26 mouse cellular contexts compared by ENCODE assay signal in the genomic region with DNA sequence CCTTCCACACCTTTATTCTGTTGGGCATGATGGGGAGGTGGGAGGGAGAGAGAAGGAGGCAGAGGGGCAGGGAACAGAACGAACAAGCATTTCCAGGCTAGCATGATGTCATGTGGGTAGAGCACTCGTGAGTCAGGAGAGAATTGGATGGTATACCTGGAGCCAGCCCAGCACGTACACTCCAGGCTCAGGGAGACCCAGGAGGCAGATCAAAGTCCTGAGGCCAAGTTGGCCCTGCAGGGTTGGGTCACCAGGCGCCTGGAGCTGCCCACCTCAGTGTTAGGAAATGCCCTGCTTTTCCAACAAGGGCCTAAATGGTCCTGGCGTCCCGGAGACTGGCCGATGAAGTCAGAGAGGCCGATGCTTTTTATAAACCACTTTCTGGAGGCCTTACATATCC. TPM values are rescaled to one million over a fixed set of nuclear protein-coding genes. Genes with fewer than 3 reads are reported as not detected.
A peak's percentile ranks its signal among the peaks of the same experiment; 100 is the strongest.
DNase-seq lines count a peak whose midpoint lies in the region; ATAC-seq and TF ChIP-seq lines count a peak whose summit lies in the region.
"Had no signal": no experiment of that assay in that cellular context is flagged by ENCODE, and none has a peak within 500 bp of the region (broad histone marks: within the 10 kb centered on the region; RNA-seq: fewer than 3 reads in every experiment).

No protein-coding gene starts in this region.

- H3K9me3 ChIP-seq in intestine, embryonic 15.5 days: no peaks in the 10 kb centered on the region
- H3K9me3 ChIP-seq in intestine, embryonic 16.5 days (ENCODE audit: control insufficient read depth, low read length): no peaks in the 10 kb centered on the region
- no peaks in the 10 kb centered on the region for H3K9me3 ChIP-seq in kidney, embryonic 15.5 days (replicated peaks)
- no peaks in the 10 kb centered on the region for H3K9me3 ChIP-seq in forebrain, postnatal 0 days (ENCODE audit: low read length)
- H3K9me3 ChIP-seq: forebrain, embryonic 13.5 days had no signal

- WGBS in intestine, embryonic 15.5 days: 71% methylated on average over 8 of the region's 8 CpGs
- WGBS in intestine, embryonic 16.5 days: 69% methylated on average over 8 of the region's 8 CpGs
- WGBS in kidney, embryonic 15.5 days: 83% methylated on average over 8 of the region's 8 CpGs
- 84% methylated on average over 8 of the region's 8 CpGs for WGBS in forebrain, postnatal 0 days

- no peaks in the 10 kb centered on the region for H3K36me3 ChIP-seq in intestine, embryonic 15.5 days
- no peaks in the 10 kb centered on the region for H3K36me3 ChIP-seq in intestine, embryonic 16.5 days (ENCODE audit: control insufficient read depth, insufficient read depth, low read length)
- H3K36me3 ChIP-seq in kidney, embryonic 15.5 days: peaks cover 13% of the 10 kb centered on the region
- no peaks in the 10 kb centered on the region for H3K36me3 ChIP-seq in forebrain, postnatal 0 days (ENCODE audit: insufficient read depth)

- H3K4me1 ChIP-seq in intestine, embryonic 15.5 days (replicated peaks): peaks cover 38% of the 10 kb centered on the region; the same call in 1 of the 2 replicates
- peaks cover 30% of the 10 kb centered on the region for H3K4me1 ChIP-seq in intestine, embryonic 16.5 days (ENCODE audit: control insufficient read depth, insufficient read depth, low read length)
- H3K4me1 ChIP-seq in kidney, embryonic 15.5 days: peaks cover 64% of the 10 kb centered on the region
- no peaks in the 10 kb centered on the region for H3K4me1 ChIP-seq in forebrain, postnatal 0 days (ENCODE audit: insufficient read depth)
- H3K4me1 ChIP-seq: forebrain, embryonic 13.5 days had no signal

- no peak overlapping the region for H3K4me3 ChIP-seq in intestine, embryonic 15.5 days (replicated peaks)
- H3K4me3 ChIP-seq in intestine, embryonic 16.5 days (ENCODE audit: low read length): no peak overlapping the region
- no peak overlapping the region for H3K4me3 ChIP-seq in kidney, embryonic 15.5 days (replicated peaks)
- H3K4me3 ChIP-seq in forebrain, postnatal 0 days (ENCODE audit: low read depth, low read length): no peak overlapping the region
- H3K4me3 ChIP-seq: embryonic facial prominence, embryonic 13.5 days; forebrain, embryonic 13.5 days; gastrocnemius, adult 2 months; hindbrain, embryonic 10.5 days had no signal

- H3K9ac ChIP-seq in intestine, embryonic 15.5 days: no peak overlapping the region
- H3K9ac ChIP-seq in intestine, embryonic 16.5 days (ENCODE audit: low read depth, low read length): peak overlapping the region; percentile 35; the same call in 1 of the 2 replicates
- H3K9ac ChIP-seq in kidney, embryonic 15.5 days: no peak overlapping the region
- H3K9ac ChIP-seq in forebrain, postnatal 0 days: no peak overlapping the region
- H3K9ac ChIP-seq: embryonic facial prominence, embryonic 13.5 days; forebrain, embryonic 13.5 days; liver, embryonic 14.5 days; lung, embryonic 14.5 days had no signal

- peak; percentile 37 for ATAC-seq in intestine, embryonic 15.5 days
- ATAC-seq in intestine, embryonic 16.5 days: peak; percentile 47
- no peak for ATAC-seq in kidney, embryonic 15.5 days (replicated peaks; ENCODE audit: low FRiP score)
- no peak for ATAC-seq in forebrain, postnatal 0 days
- ATAC-seq: activated CD4-positive, CD25-positive, alpha-beta regulatory T cell, adult 4 months; forebrain, embryonic 13.5 days; hindbrain, postnatal 0 days had no signal

- TF ChIP-seq CTCF in forebrain, postnatal 0 days (IDR thresholded peaks at IDR 0.05; ENCODE audit: low read depth): no peak

- peak overlapping the region; percentile 64; the same call in 1 of the 2 replicates for H3K27ac ChIP-seq in intestine, embryonic 15.5 days
- peak overlapping the region; percentile 84 for H3K27ac ChIP-seq in intestine, embryonic 16.5 days (ENCODE audit: low read length)
- H3K27ac ChIP-seq in kidney, embryonic 15.5 days: peak overlapping the region; percentile 27; the same call in 1 of the 2 replicates
- no peak overlapping the region for H3K27ac ChIP-seq in forebrain, postnatal 0 days (ENCODE audit: low read depth, low read length)
- H3K27ac ChIP-seq: embryonic facial prominence, embryonic 13.5 days; forebrain, embryonic 13.5 days; gastrocnemius, adult 2 months; hindbrain, embryonic 10.5 days; hindbrain, postnatal 0 days; liver, embryonic 14.5 days had no signal

- H3K4me2 ChIP-seq in intestine, embryonic 15.5 days (replicated peaks): no peak overlapping the region
- H3K4me2 ChIP-seq in intestine, embryonic 16.5 days (ENCODE audit: low read depth, low read length): no peak overlapping the region
- no peak overlapping the region for H3K4me2 ChIP-seq in kidney, embryonic 15.5 days
- H3K4me2 ChIP-seq in forebrain, postnatal 0 days (ENCODE audit: low read depth): no peak overlapping the region
- H3K4me2 ChIP-seq: embryonic facial prominence, embryonic 13.5 days; forebrain, embryonic 13.5 days; lung, embryonic 14.5 days had no signal

- H3K27me3 ChIP-seq in intestine, embryonic 15.5 days (replicated peaks): no peaks in the 10 kb centered on the region
- no peaks in the 10 kb centered on the region for H3K27me3 ChIP-seq in intestine, embryonic 16.5 days (replicated peaks; ENCODE audit: control insufficient read depth, insufficient read depth, low read length)
- H3K27me3 ChIP-seq in kidney, embryonic 15.5 days: no peaks in the 10 kb centered on the region
- H3K27me3 ChIP-seq in forebrain, postnatal 0 days (ENCODE audit: insufficient read depth, low read length): no peaks in the 10 kb centered on the region
- H3K27me3 ChIP-seq: embryonic facial prominence, embryonic 13.5 days; forebrain, embryonic 13.5 days had no signal

- DNase-seq in kidney, postnatal 36 days: peak; percentile 70 to 80
- no peak for DNase-seq in testis, postnatal 14 days (ENCODE audit: low spot score)
- DNase-seq in forebrain, postnatal 0 days: no peak
- no peak for DNase-seq in ovary, postnatal 10 days (ENCODE audit: low spot score)
- DNase-seq: adrenal gland, postnatal 10 days; cerebellum, adult 2 months; cerebellum, postnatal 25 days; embryo, embryonic 11 days; gastrocnemius, adult 2 months; layer of hippocampus, adult 9-11 months; lung, embryonic 14.5 days; midbrain, embryonic 14.5 days; right cerebral cortex, postnatal 25 days; spleen, adult 18-20 months; thymus, adult 2 months; thymus, postnatal 4 days had no signal

RNA-seq across cellular contexts. Expression of a gene that starts 36.6 kb away (rescaled TPM):
- polyA plus RNA-seq in intestine, embryonic 15.5 days (2015; fragmentation: Nextera tagmentation; extraction: Ambion mirVana): 17.4 and 22.4 TPM in 2 replicates
- polyA plus RNA-seq in intestine, embryonic 16.5 days (2015; fragmentation: Nextera tagmentation; extraction: Ambion mirVana): 19.6 and 24.9 TPM in 2 replicates
- 43.0 and 46.3 TPM in 2 replicates for polyA plus RNA-seq in kidney, embryonic 15.5 days (2015; fragmentation: Nextera tagmentation; extraction: Ambion mirVana)
- 17.2 and 21.9 TPM in 2 replicates for total RNA-seq in forebrain, postnatal 0 days (2014; rRNA removed)
- polyA plus RNA-seq in forebrain, postnatal 0 days (2015; fragmentation: Nextera tagmentation; extraction: Ambion mirVana): 12.4 and 15.4 TPM in 2 replicates
- total RNA-seq: megakaryocyte-erythroid progenitor cell, adult 5-6 weeks had no signal

Comparison
In these comparisons a context has a peak if more than half of its experiments do, and no peak if none do; other contexts are left out.
1. ATAC-seq: peak in intestine, embryonic 15.5 days (single experiment) and intestine, embryonic 16.5 days (single experiment); none in kidney, embryonic 15.5 days (single experiment) and forebrain, postnatal 0 days (single experiment).
2. DNase-seq: peak in kidney, postnatal 36 days (2 of 2); none in testis, postnatal 14 days (single experiment), forebrain, postnatal 0 days (single experiment) and ovary, postnatal 10 days (single experiment).